Mouse (Mus musculus) midbrain, postnatal 0 days (tissue): ENCODE data around the gene Col23a1. TPM values are rescaled to one million over a fixed set of nuclear protein-coding genes. Genes with fewer than 3 reads are reported as not detected.

Experiments
- ATAC-seq: fragments of 200-750 bp; cut with Nextera tagmentation; 2 replicates; pipeline ENCODE4 v1.8.0; 2017; ENCODE audit warnings: moderate number of reproducible peaks, mild to moderate bottlenecking, moderate TSS enrichment, moderate library complexity; ENCODE audit not compliant: low FRiP score
- DNase-seq: peaks from one replicate; pipeline ENCODE4 v3.0.0-alpha.2; 2015; ENCODE audit warnings: low spot score
- H3K27ac ChIP-seq: fragments of 300-500 bp; sonication (generic); 2 replicates; pipeline ENCODE4 v1.5.1; 2014; ENCODE audit warnings: low read depth, mild to moderate bottlenecking, low read length, mixed read lengths
- H3K27me3 ChIP-seq: fragments of 300-500 bp; sonication (generic); 2 replicates; pipeline ENCODE4 v1.6.1; 2014; ENCODE audit warnings: low read length, control low read depth, mixed read lengths; ENCODE audit not compliant: insufficient read depth
- H3K36me3 ChIP-seq: fragments of 300-500 bp; sonication (generic); 2 replicates; pipeline ENCODE4 v1.6.1; 2014; ENCODE audit warnings: low read length, control low read depth, mixed read lengths; ENCODE audit not compliant: insufficient read depth
- H3K4me1 ChIP-seq: fragments of 300-500 bp; sonication (generic); 2 replicates; pipeline ENCODE4 v1.6.1; 2014; ENCODE audit warnings: mild to moderate bottlenecking, control low read depth, antibody characterized with exemption, low read length, mixed read lengths; ENCODE audit not compliant: insufficient read depth
- H3K4me2 ChIP-seq: fragments of 300-500 bp; sonication (generic); 2 replicates; pipeline ENCODE4 v1.6.1; 2014; ENCODE audit warnings: low read depth, mild to moderate bottlenecking, low read length, mixed read lengths; ENCODE audit not compliant: poor library complexity, severe bottlenecking
- H3K4me3 ChIP-seq: fragments of 300-500 bp; sonication (generic); 2 replicates; pipeline ENCODE4 v1.5.1; 2014; ENCODE audit warnings: low read depth, mild to moderate bottlenecking, low read length, moderate library complexity
- H3K9ac ChIP-seq: fragments of 300-500 bp; sonication (generic); replicated peaks from 2 replicates; pipeline ENCODE4 v1.6.1; 2014; ENCODE audit warnings: mild to moderate bottlenecking, low read length, moderate library complexity, mixed read lengths; ENCODE audit not compliant: poor library complexity, severe bottlenecking
- H3K9me3 ChIP-seq: fragments of 300-500 bp; sonication (generic); 2 replicates; pipeline ENCODE4 v1.6.1; 2016; ENCODE audit warnings: low read length, control low read depth
- CTCF ChIP-seq: IDR thresholded peaks from 2 replicates; pipeline ENCODE4 v1.5.1; 2016; ENCODE audit warnings: antibody characterized with exemption, mild to moderate bottlenecking
- WGBS: fragments of 180-500 bp; shearing (Covaris S2); extraction: QIAGEN DNeasy Blood & Tissue Kit; methylation state at CpG from one replicate; pipeline ENCODE4 v1.1.7; 2014; 5-methylcytosine and 5-hydroxymethylcytosine counted together
- polyA plus RNA-seq: library from polyadenylated mRNA; unstranded; fragments of >200 nt; fragmentation: Nextera tagmentation; extraction: Ambion mirVana; gene quantifications from 2 replicates; pipeline ENCODE4 v1.2.1, GENCODE M21; 2015
- total RNA-seq: library from RNA; depleted of rRNA; stranded (reverse); fragments of >200 nt; gene quantifications from 2 replicates; pipeline ENCODE4 v1.2.3, GENCODE M21; 2014

The Col23a1 gene
- total and polyA plus RNA-seq, 2 experiments from 2014 or later = 4.5 to 13.5 TPM

DNA sequence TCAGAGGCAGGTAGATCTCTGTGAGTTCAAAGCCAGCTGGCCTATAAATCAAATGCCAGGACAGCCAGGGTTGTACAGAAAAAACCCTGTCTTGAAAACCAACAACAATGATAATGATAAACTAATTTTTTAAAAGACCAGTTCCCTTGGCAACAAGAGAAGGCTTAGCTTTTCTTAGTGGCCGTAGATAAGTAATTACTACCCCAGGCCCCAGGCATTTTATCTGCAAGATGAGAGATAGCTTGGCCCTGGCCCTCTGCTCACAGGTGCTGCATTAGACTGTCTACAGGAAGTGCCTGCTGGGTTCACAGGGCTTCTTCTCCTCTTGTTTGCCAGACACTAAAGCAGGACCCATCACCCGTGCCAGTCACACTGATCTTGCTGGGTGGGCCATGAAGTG lies 265.3 kb downstream of the Col23a1 start:
- H3K4me1 ChIP-seq = no peaks in the 10 kb centered on the region
- no peak overlapping the region for H3K4me2 ChIP-seq
- H3K36me3 ChIP-seq = no peaks in the 10 kb centered on the region
- 54% methylated on average over 2 of the region's 2 CpGs for WGBS
- TF ChIP-seq CTCF = no peak
- no peak overlapping the region for H3K27ac ChIP-seq
- H3K9me3 ChIP-seq = no peaks in the 10 kb centered on the region
- DNase-seq (no peak), ATAC-seq (no peak)
- H3K4me3 ChIP-seq = no peak overlapping the region
- no peaks in the 10 kb centered on the region for H3K27me3 ChIP-seq
- no peak overlapping the region for H3K9ac ChIP-seq

DNA sequence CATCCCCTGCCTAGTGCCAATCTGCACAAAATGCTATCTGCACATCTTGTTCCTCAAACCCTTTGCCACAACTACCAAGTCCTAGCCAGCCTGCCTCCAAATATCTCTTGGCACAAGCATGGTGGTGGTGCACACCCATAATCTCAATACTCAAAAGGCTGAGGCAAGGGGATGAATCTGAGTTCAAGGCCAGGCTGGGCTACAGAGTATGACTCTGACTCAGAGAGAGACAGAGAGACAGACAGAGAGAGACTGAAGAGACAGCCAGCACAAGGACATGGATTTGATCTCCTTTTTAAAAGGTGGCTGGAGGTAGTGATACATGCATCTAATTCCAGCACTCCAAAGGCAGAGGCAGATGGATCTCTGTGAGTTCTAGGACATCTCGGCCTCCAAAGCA lies 273.6 kb downstream of the Col23a1 start:
- H3K27me3 ChIP-seq = no peaks in the 10 kb centered on the region
- H3K36me3 ChIP-seq = no peaks in the 10 kb centered on the region
- no peak overlapping the region for H3K4me3 ChIP-seq
- ATAC-seq = no peak
- no peaks in the 10 kb centered on the region for H3K9me3 ChIP-seq
- no peak for DNase-seq
- no peak overlapping the region for H3K4me2 ChIP-seq
- H3K9ac ChIP-seq = no peak overlapping the region
- TF ChIP-seq CTCF = no peak
- no peaks in the 10 kb centered on the region for H3K4me1 ChIP-seq
- H3K27ac ChIP-seq = no peak overlapping the region
- 83% methylated on average over 1 of the region's 1 CpGs for WGBS

DNA sequence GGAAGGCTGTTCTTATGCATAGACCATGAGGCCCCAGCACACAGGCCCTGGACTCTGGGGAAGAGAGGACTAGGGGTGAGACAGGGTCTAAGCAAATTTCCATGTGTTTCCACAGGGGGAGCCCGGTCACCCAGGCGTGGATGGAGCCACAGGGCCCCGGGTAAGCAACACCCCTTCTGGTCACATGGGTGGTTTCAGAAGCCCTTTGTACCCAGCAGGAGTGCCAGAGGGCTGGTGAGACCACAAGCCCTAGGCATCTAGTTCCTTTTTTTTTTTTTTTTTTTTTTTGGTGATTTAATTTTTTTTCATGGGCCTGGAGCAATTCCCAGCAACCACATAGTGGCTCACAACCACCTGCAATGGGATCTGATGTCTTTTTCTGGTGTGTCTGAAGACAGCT lies 275.3 kb downstream of the Col23a1 start:
- Histone ChIP-seq H3K4me3 (no peak overlapping the region), H3K4me1 (no peaks in the 10 kb centered on the region), H3K27me3 (no peaks in the 10 kb centered on the region), H3K4me2 (no peak overlapping the region), H3K9ac (no peak overlapping the region), H3K27ac (no peak overlapping the region), H3K36me3 (no peaks in the 10 kb centered on the region), H3K9me3 (no peaks in the 10 kb centered on the region)
- no peak for ATAC-seq
- WGBS = 31% methylated on average over 3 of the region's 3 CpGs
- no peak for TF ChIP-seq CTCF
- no peak for DNase-seq

DNA sequence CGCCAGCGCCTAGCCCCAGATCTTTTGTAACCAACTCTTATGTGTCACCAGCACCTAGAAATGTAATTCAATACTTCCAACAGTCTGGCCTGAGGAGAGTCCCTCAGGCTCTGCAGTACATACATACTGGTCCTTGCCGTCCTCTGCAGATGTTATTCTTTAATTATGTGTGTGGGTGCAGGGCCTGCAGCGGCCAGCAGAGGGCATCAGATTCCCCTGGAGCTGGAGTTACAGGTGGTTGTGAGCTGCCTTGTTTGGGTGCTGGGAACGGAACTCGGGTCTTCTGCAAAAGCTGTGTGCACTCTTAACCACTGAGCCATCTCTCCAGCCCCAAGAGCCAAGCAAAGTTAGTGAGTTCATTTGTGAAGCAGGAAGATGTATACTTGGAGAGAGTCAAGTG lies 276.2 kb downstream of the Col23a1 start:
- H3K36me3 ChIP-seq = no peaks in the 10 kb centered on the region
- no peak overlapping the region for H3K4me3 ChIP-seq
- H3K27ac ChIP-seq = no peak overlapping the region
- 93% methylated on average over 6 of the region's 6 CpGs for WGBS
- no peak for ATAC-seq
- no peak overlapping the region for H3K4me2 ChIP-seq
- H3K27me3 ChIP-seq = no peaks in the 10 kb centered on the region
- no peaks in the 10 kb centered on the region for H3K4me1 ChIP-seq
- DNase-seq = no peak
- no peak overlapping the region for H3K9ac ChIP-seq
- peak; percentile 44; the same call in 1 of the 2 replicates for TF ChIP-seq CTCF
- no peaks in the 10 kb centered on the region for H3K9me3 ChIP-seq

DNA sequence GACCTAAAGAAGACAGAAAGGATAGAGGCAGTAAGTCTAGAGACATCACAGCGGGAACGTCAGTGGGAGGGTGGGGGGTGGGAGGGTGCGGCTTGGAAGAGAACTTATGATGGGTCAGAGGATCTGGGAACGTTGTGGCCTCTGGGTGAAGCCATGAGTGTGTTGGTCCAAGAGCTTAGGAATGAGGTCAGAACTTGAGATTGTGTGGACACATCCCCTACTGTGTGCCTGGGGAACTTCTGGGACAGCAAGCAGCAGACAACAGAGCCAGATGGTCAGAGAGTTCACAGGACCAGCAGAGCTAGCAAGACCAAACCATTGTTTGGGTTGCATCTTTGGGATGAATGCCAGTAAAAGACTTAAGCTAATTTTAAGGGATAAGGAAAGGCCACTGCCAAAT lies 279.1 kb downstream of the Col23a1 start:
- Histone ChIP-seq H3K9me3 (no peaks in the 10 kb centered on the region), H3K9ac (no peak overlapping the region), H3K36me3 (no peaks in the 10 kb centered on the region), H3K4me3 (no peak overlapping the region), H3K27ac (no peak overlapping the region), H3K4me1 (no peaks in the 10 kb centered on the region), H3K4me2 (no peak overlapping the region), H3K27me3 (no peaks in the 10 kb centered on the region)
- WGBS = 88% methylated on average over 4 of the region's 4 CpGs
- no peak for TF ChIP-seq CTCF
- DNase-seq = no peak
- ATAC-seq = no peak

DNA sequence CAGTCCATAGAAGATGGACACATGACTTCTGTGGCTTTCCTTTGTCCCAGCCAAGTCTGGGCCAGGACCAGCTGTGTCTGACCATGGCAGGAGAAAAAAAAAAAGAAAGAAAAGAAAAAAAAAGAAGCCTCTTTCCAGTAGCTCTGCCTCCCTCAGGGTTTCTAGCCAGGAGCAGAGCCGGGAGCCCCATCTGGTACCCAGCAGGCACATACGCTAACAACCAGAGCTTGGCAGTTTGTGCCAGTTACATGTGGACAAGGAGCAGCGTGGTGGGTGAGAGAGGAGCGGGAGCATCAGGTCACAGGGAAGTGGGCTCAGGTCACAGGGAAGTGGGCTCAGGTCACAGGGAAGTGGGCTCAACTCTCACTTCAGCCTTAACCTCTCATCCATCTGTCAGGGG lies 286.7 kb downstream of the Col23a1 start:
- no peak overlapping the region for H3K4me3 ChIP-seq
- ATAC-seq = no peak
- TF ChIP-seq CTCF = no peak
- peak; percentile 31 for DNase-seq
- no peaks in the 10 kb centered on the region for H3K4me1 ChIP-seq
- 64% methylated on average over 4 of the region's 4 CpGs for WGBS
- no peaks in the 10 kb centered on the region for H3K27me3 ChIP-seq
- H3K27ac ChIP-seq = no peak overlapping the region
- no peaks in the 10 kb centered on the region for H3K9me3 ChIP-seq
- no peak overlapping the region for H3K4me2 ChIP-seq
- H3K36me3 ChIP-seq = no peaks in the 10 kb centered on the region
- H3K9ac ChIP-seq = no peak overlapping the region

DNA sequence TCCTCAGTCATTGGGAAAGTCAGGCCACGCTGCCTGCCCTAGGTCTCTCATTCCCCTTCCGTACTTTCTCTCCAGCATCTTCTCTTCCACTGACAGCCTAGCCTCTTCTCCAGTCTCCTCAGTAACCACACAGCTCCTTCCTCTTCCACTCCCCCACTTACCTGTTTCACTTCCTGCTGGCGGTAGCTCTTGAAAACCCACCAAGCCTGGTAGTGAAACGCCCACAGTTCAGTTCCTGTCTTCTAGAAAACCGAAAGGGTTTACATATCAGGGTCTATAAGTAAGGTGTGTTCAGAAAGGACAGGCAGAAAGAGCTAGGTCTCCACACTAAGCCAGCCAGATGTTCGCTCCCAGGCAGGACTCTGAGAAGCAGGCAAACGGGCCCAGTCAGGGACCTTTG lies 287.9 kb downstream of the Col23a1 start:
- no peak overlapping the region for H3K9ac ChIP-seq
- H3K9me3 ChIP-seq = no peaks in the 10 kb centered on the region
- WGBS = 91% methylated on average over 7 of the region's 7 CpGs
- H3K4me2 ChIP-seq = no peak overlapping the region
- H3K4me3 ChIP-seq = no peak overlapping the region
- H3K36me3 ChIP-seq = no peaks in the 10 kb centered on the region
- no peak for TF ChIP-seq CTCF
- H3K27me3 ChIP-seq = no peaks in the 10 kb centered on the region
- ATAC-seq = no peak
- no peak overlapping the region for H3K27ac ChIP-seq
- DNase-seq = no peak
- no peaks in the 10 kb centered on the region for H3K4me1 ChIP-seq
